Mouse (Mus musculus) cerebellum, adult 9-11 months (tissue): ENCODE measurements around the gene Fras1.
A peak's percentile ranks its signal among the peaks of the same experiment; 100 is the strongest.

Experiments
- DNase-seq: peaks from one replicate; pipeline ENCODE4 v3.0.0; 2022

Fras1 gene

DNA sequence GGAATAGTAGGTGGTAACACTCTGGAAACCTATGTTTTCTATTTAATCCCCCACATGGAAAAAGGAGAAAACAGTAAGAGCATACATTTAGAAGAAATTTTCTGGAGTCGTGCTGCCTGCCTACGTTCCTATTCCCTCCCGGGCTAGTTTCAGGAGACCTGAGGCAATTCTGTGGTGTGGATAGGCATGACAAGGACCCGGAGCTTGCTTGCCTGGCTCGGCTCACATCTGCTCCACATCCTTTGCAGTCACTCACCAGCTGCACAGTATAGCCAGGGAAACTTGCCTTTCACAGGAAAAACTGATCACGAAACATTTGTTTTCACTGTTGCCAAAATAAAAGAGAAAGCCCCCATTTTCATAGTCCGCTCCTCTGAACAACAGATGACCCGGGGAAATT, 325.2 kb downstream of the Fras1 start:
- DNase-seq: no peak

DNA sequence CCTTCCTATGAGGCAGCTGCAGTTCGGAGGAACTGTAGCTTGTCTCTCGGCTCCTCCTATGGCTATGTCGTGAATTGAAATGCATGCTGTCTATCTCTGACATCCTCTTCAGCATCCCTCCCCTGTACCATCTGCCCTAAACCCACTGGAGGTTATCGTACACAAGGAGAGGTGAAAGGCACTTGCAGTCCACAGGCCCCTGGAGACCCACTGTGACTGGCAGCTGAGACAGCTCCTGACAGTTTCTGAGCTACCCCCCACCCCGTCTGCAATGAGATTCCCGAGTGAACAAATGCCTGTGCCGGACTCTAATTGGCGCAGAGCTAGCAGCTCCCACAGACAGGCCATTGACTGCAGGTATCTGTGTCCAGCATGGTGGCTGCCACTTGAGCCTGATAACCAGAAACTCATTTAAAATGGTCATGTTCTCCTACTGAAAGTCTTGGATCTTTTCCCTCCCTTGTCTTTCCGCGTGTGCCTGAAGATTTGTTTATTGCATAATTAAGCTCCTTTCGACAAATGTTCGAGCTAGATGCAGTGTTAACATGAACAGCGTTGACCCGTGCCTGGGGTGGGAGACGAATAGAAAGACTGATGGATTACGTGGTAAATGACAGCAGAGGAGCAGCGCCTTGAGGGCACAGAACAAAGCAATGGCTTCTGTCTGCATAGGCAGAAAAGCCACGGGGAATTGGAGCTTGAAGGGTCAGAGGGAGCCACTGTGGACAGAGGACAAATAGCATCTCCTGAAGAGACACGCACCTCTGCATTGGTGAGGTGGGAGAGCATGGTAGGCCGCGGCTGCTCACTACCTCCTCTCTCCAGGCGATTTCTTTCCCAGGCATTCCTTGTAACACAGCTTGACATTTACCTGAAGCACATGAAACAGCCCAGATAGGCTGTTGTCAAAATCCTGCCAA, 329.2 kb downstream of the Fras1 start:
- DNase-seq: no peak

DNA sequence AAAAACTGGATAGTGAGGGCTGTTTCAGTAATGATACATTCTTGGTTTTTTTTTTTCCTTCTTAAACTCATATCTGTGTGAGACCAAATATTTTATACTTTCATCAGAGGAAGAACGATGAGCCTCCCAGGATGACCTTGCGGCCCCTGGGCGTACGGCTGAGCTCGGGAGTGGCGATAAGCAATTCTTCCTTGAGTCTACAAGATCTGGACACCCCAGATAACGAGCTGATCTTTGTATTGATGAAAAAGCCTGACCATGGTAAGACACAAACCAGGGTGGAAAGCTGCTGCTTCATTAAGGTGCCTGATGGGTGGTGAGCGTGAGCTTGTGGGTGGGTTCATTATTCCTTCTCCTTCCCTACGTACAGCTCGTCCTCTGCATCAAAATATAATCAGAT, 334.8 kb downstream of the Fras1 start:
- DNase-seq: no peak

DNA sequence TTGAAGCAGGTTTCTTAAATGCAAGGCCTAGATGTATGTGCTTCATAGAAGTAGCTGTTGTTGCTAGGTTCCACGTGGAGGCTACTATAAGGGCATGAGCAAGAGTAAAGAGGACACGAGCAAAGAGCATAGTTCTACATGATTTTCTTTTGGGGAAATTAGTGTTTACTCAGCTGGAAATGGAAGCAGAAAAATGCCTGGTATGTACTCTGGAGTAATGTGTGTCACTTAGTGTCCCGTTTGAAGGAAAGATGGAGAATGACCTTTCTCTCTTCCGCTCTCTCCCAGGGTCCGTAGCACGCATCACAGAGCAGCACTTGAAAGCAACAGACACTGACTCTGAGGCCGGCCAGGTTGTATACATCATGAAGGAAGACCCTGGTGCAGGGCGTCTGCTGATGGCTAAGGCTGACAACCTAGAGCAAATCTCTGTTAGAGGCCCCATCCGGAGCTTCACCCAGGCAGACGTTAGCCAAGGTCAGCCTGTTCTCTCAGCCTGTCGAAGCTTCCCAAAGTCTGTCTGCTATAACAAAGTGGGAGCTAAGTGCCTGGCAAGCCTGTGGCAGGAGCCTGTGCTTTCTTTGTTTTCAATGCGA, 338.4 kb downstream of the Fras1 start:
- DNase-seq: no peak

DNA sequence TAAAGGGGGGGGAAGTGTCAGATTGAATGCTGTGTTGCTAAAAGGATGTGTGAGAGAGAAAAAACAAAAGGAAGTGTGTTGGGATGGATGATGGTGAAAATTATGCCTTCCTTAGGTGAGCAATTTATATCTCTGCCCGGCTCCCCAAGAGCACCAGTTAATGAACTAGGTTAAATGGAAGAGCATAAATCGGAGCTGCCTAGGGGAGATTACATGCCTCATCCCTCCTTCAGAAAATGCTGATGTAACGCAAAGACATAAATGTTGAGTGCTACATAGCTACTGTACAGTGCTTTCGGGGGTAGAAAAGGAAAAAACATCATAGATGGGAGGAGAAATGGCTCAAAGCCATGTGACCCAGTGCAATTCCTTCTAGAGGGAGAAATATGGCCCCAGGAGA, 339.0 kb downstream of the Fras1 start:
- DNase-seq: no peak

DNA sequence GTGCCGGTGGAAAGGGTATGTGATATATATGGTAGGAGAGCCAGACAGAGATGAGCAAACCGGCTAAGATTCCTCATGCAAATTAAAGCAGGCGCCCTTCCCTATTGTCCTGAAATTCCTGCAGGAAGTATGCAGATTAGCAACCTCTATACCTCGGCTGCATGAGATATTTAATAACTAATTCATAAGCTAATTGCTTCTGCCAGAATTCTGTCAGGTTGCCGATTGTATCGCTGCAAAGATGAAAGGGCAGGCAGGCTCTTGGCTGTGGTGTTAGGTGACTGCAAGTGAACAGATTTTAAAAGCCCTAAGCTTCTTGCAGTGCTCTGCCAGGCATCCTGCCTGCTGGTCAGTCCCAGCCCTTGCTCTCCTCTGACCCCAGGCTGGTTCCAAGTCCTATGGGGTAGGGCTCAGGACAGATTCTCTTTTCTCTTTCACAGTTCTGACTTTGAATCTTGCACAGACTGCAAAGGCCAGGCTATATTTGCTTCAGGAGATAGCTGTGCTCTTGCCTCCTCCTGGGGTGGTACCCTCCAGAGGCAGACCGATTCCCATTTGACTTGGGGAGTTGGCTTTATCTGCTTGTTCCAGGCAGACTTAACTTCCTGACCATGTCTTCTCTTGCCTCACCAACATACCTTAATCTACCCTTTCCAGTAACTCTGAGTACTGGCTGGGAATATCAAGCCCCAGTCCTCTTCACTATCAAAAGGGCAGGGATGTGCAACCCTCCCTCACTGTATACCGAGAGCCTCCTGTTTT, 342.7 kb downstream of the Fras1 start:
- no peak for DNase-seq

DNA sequence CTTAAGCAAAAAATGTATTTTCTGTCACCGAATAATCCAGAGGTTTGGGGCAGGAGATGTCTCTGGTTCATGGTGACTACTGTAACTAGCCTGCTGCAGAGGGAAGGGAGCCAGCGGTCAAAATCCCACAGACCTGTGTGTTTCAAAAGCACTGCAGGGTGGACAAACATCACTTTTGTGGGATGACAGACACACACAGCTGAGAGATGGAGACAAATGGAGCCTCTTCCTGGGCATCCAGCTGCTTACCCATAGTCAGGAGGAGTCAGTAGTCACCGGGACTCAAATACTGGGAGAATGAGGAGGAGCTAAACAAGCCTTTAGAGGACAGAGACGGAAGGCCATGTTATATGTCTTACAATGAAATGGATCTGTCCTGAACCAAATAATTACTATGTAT, 343.9 kb downstream of the Fras1 start:
- no peak for DNase-seq

DNA sequence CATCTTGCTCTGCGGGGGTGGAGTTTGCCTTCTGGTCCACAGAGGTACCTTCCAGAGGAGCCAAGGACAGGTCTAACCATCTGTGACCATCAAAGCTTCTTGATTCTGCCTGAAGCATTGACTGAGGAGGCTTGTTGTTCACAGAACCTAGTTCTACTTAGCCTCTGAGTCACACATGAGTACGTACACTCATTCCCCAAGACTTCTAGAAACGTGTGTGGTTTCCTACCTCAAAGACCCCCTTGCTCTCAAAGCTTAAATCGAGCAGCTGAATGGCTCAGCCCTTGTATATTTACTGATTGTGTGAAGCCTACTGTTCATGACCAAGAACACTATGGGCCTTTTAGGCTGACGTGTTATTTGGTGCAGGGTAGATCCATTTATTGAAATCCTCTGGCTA, 344.8 kb downstream of the Fras1 start:
- no peak for DNase-seq

DNA sequence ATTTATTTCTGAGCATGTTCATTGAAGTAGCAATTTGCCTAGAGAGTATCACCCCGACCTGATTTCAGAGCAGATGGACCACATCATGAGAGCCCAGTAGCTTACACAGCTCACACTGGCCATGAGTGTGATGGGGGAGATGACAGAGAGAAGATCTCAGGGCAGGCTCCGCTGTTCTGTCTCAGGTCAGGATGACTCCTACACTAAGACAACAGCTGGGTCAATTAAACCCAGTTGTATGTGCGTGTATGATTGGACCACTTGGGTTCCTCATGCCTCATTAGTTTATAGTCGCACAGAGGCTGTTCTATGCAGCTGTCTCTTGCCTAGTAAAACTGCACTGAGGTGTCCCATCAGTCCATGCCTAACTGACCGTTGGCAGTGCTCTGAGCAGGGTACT, 345.5 kb downstream of the Fras1 start:
- DNase-seq: no peak

DNA sequence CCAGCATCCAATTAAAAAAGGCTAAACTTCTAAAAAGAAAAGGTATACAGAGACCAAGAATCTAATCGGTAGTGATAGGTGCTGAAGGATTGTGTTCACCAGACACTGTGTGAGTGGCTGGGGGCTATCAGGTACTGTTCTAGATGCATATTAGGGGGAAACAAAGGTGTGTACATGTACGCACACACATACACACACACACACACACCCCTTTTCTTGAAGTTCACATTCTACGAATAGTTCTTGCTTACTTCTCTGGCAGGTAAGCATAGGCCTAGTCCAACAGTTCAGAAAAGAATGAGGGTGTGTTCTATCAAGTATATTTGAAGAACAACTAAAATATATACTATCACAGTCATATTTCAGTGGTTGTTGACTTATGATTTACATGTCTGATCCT, 348.9 kb downstream of the Fras1 start:
- no peak for DNase-seq

DNA sequence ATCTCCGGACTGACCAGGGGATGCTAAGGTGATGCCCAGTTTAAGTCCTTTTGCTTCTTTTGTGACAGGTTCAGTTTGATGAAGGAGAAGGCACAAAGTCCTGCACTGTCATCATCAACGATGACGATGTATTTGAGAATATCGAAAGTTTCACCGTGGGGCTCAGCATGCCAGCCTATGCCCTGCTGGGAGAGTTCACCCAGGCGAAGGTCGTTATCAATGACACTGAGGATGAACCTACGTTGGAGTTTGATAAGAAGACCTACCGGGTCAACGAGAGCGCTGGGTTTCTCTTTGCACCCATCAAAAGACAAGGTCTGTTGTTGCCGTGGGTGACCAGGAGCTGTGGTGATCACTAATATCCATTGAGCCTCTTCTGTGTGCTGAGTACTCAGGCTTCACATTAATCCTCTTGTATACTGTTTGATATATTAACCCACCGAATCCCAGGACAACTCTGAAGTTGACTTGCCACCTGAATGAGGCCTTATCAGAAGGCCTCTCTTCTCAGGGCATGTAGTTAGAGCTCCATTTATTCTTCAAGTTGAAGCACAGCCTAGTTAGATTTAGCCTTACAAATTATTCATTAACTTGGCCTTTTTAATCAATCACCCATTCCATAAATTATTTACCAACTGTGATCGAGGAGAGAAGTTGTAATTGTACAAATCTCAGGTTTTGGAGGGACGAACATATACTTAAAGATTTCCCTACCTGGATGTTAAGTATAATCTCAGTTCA, 365.6 kb downstream of the Fras1 start:
- DNase-seq: no peak

DNA sequence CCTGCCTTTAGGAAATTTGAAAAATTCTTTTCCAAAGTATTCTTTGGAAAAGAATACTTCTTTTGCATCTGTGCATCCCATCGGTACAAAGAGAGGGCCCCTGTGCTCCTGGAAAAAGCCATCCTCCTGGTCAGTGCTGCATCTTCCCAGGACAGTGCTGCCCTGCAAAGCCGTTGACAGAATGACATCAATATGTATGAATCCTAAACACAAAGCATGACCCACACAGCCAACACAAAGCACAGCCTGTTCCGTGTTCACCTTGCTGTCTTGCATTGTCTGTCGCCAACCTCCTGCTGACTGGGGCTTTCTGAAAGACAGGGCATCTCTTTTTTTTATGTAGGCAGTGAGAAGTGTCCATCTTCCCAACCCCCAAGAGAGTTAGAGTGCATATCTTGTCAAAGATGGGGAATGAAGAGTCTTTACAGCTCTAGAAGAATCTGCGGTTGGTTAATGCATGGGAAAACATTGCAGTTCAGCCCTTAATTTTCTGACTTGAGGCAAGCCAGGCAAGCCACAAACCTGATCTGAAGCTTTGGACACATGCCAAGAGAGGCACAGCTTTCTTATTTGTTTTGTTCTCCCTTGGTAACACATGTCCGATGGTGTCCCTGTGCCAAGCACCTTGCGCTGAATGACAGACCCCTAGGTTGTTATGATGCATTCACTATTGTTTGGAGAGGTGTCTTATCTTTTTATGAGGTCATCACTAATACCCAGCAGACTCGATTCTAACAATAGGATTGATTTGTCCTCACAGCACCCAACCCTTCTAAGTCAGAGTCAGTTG, 373.6 kb downstream of the Fras1 start:
- no peak for DNase-seq

DNA sequence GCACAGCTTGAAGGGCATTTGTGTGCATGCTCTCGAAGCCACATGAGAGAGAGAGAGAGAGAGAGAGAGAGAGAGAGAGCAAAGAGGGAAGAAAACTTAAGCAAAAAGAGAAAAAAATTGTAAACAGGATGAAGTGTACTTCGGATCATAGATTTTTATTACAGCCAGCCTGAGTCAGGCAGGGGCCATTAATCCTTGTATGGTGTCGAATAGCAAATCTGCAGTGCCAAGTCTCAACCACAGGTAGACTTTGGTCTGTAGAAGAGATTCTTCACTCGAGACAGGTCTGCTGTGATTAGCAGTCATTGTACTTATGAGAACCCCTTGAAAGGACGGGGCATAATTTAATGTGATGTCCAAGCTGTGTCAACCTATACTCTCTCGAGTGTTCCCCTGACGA, 383.9 kb downstream of the Fras1 start:
- no peak for DNase-seq

DNA sequence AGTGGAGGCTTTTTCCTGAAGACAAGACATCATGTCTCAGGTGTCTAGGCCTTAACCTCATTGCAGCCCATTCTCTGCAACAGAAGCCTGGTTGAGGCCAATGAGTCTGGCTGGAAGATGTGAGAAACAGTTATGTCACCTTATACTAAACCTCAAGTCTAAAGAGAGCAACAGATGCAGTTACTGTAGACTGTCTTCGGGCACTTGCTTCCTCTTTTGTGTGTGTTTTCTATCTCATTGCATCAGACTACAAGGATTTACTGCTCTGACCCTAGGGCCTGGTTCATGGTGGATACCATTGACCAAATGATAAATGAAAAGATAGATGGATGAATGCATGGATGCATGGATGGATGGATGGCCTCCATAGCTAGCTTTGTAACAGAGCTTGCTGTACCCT, 388.3 kb downstream of the Fras1 start:
- DNase-seq: no peak

DNA sequence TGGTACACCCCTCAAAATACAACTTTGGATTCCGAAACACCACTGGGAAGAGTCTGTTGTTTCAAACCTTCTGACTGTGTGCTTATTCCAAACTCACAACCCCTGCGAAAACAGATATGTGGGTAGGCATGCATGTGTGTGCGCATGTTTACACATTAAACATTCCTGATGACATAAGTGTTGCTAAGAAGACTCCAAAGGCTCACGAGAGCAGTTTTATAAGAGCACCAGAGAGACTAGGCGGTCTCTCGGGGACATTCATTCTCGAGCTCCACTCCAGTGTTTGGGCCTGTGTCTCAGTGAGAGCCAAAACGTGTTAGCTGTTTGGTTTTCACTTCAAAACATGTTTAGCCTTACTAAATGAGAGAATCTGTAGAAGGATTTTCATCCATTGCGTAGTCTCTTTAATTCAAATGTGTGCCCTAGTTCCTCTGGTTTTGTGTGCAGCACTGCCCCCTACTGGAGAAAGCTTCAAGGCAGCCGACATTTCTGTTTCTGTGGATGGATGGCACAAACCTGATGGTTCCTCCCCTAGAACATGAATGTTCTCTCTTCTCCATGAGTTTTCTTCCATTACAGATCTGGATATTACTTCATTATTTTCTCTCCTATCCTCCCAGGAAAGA, 395.2 kb downstream of the Fras1 start:
- peak; percentile 6 for DNase-seq

DNA sequence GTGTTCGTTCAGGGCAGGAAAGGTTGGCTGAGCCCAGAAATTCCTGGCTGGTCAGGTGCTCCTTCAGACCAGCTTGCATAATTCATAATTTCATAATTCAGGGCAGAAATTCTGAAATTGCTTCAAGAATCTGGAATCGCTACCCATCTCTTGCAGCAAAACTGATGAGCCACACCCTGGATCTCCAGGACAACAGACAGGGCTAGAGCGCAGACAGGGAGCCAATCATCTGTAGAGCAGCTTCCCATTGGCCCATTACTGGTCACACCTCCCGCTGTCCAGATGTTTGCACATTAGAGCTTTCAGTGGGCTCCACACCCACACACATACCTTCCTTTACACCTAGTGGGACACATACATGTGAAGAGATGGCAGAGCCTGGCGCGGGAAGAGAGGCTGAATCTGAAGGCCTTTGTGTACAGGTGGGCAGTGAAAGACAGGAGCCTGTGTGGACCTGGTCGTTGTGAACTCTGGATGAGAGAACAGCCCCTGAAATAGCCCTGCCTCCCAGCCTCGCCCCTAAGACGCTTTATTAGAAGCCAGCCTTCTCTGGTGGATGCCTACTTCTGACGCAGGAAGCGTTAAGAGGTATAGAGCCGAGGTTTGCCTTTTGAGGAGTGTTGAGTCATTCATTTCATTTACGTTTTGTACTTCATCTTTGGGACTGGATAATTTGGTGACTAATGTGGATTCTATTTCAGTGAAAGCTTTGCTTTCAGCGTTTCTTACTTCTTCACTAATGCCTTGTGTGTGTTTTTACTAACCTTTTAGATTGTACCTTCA, 409.9 kb downstream of the Fras1 start:
- no peak for DNase-seq

DNA sequence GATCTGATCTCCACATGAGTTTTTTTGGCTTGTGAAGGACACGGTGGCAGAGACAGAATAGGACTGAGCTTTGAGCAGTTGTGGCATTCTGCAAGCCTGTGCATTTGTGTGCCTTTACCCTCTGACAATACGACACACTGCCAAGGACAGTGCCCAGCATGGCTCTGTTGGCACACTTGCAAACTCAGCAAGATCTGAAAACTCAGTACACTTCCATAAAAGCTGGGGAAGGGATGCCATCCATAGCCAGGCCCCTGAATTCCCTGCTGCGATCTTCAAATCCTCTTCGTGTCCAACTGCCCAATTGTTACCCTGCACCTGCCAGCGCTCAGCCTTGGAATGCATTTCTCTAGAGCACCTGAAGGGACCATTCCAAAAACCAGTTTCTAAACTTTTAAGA, 411.3 kb downstream of the Fras1 start:
- no peak for DNase-seq

DNA sequence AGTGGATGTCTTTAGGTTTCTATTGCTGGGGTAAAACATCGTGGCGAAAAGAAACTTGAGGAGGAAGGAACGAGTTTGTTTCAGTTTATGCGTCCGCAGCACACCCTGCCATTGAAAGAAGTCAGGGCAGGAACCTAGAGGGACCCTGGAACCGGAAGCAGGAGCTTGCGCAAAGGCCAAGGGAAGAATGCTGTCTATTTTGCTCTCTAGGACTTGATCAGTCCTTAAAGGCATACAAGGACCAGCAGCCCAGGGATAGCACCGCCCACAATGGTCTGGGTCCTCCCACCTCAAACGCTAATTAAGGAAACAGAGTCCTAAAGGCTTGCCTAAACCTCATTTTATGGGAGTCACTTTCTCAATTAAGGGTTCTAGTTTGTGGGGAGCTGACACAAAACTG, 418.7 kb downstream of the Fras1 start:
- DNase-seq: no peak

DNA sequence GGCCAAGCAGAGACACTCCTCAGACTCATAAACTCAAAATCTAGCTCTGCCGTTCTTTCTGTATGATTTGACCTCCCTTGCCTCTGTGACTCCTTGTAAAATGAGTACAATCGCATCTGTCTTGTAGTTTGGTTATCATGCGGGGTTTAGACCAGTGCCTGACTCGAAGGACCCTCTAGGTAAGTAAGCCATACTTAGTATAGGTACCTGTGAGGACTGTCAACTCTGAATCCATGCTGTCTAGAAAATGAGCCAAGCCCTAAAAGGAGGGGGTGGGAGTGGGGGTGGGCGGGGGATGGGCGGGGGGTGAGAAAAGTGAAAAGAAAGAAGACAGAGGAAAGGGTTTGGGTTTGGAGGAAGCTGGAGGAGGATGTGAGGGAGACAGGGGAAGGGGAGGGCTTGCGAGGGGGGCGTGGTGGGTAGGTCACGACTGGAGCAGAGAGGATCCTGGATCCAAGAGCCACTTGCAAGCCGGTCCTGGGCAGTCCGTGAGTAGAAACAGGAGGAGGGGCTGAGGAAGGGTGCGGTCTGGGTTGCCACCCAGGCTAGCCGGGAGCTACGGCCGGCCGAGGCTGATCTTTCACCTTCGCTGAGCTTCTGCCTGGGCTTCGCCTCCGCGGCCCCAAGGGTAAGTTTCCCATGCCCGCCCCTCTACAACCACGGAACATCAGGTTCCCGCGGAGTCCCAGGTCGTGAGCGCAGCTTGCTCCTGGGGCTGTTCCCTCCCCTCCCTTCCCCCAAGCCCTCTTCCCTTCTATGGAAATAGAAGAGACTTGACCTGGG, 419.4 kb downstream of the Fras1 start, which contains the start of gene Anxa3:
Gene Anxa3 (plus strand): TSS at position 404 of the 783 bp plus-strand sequence.
- DNase-seq: no peak
